Mouse (Mus musculus) neural tube, embryonic 11.5 days (tissue): ENCODE results near the gene Rfk. TPM values are rescaled to one million over a fixed set of nuclear protein-coding genes. Genes with fewer than 3 reads are reported as not detected.

Experiments
- ATAC-seq: fragments of 200-750 bp; cut with Nextera tagmentation; 2 replicates; pipeline ENCODE4 v1.8.0; 2017; ENCODE audit warnings: moderate number of reproducible peaks, mild to moderate bottlenecking, moderate TSS enrichment, moderate library complexity; ENCODE audit not compliant: insufficient read depth, low FRiP score, low TSS enrichment
- DNase-seq: peaks from one replicate; pipeline ENCODE4 v3.0.0-alpha.2; 2015; ENCODE audit warnings: low spot score
- H3K27ac ChIP-seq: fragments of 300-500 bp; sonication (generic); 2 replicates; pipeline ENCODE4 v1.5.1; 2014; ENCODE audit warnings: low read depth, mild to moderate bottlenecking, low read length
- H3K27me3 ChIP-seq: fragments of 300-500 bp; sonication (generic); 2 replicates; pipeline ENCODE4 v1.6.1; 2014; ENCODE audit warnings: mild to moderate bottlenecking, low read length, mixed read lengths; ENCODE audit not compliant: control insufficient read depth, insufficient read depth
- H3K36me3 ChIP-seq: fragments of 300-500 bp; sonication (generic); 2 replicates; pipeline ENCODE4 v1.6.1; 2014; ENCODE audit warnings: mild to moderate bottlenecking, low read length, moderate library complexity, mixed read lengths; ENCODE audit not compliant: control insufficient read depth, insufficient read depth
- H3K4me1 ChIP-seq: fragments of 300-500 bp; sonication (generic); 2 replicates; pipeline ENCODE4 v1.6.1; 2014; ENCODE audit warnings: low read length, mixed read lengths; ENCODE audit not compliant: control insufficient read depth, insufficient read depth
- H3K4me2 ChIP-seq: fragments of 300-500 bp; sonication (generic); 2 replicates; pipeline ENCODE4 v1.6.1; 2014; ENCODE audit warnings: low read depth, mild to moderate bottlenecking, moderate library complexity
- H3K4me3 ChIP-seq: fragments of 300-500 bp; sonication (generic); 2 replicates; pipeline ENCODE4 v1.5.1; 2014; ENCODE audit warnings: low read depth, low read length
- H3K9ac ChIP-seq: fragments of 300-500 bp; sonication (generic); 2 replicates; pipeline ENCODE4 v1.6.1; 2014; ENCODE audit warnings: mild to moderate bottlenecking, low read length
- H3K9me3 ChIP-seq: fragments of 300-500 bp; sonication (generic); 2 replicates; pipeline ENCODE4 v1.6.1; 2016; ENCODE audit warnings: low read length; ENCODE audit not compliant: control insufficient read depth
- WGBS: fragments of 180-500 bp; shearing (Covaris S2); extraction: QIAGEN DNeasy Blood & Tissue Kit; methylation state at CpG from one replicate; pipeline ENCODE4 v1.1.7; 2014; 5-methylcytosine and 5-hydroxymethylcytosine counted together
- polyA plus RNA-seq: library from polyadenylated mRNA; unstranded; fragments of >200 nt; fragmentation: Nextera tagmentation; extraction: Ambion mirVana; gene quantifications from 2 replicates; pipeline ENCODE4 v1.2.1, GENCODE M21; 2014

Gene Rfk
- polyA plus RNA-seq, 1 experiment from 2014 or later: 85.1 TPM

- Histone ChIP-seq H3K4me2 (no peak overlapping the region), H3K9me3 (no peaks in the 10 kb centered on the region), H3K36me3 (no peaks in the 10 kb centered on the region), H3K27ac (no peak overlapping the region), H3K4me1 (no peaks in the 10 kb centered on the region), H3K4me3 (no peak overlapping the region), H3K9ac (no peak overlapping the region), H3K27me3 (no peaks in the 10 kb centered on the region)
- DNase-seq (no peak), ATAC-seq (no peak)
- WGBS: 91% methylated on average over 7 of the region's 7 CpGs
Measured at GRCm38 (mm10) chr19:17443581-17443980, 49.7 kb downstream of the Rfk start.

Other genes starting within 250 kb of the Rfk start
- 9.6 and 10.2 TPM in 2 replicates for gene Gcnt1, start 21.2 kb upstream of the Rfk start, polyA plus RNA-seq